Mouse (Mus musculus): ENCODE measurements around the gene Urb1.

- TF ChIP-seq POLR2A (IDR thresholded peaks at IDR 0.05; ENCODE audit: extremely low read depth, insufficient read depth, low read length) (no peak), CTCF (IDR thresholded peaks at IDR 0.05; ENCODE audit: extremely low read depth, insufficient read depth, low read length) (no peak)
Measured at GRCm38 (mm10) chr16:90850881-90851280, 40.7 kb upstream of the Urb1 start.

Data from cortical plate, adult 2 months (tissue).